In genomic region chr6:6265761-6266160, GRCm38 (mm10) we compare ENCODE assay signal across 20 mouse cellular contexts.
"Had no signal": no experiment of that assay in that cellular context is flagged by ENCODE, and none has a peak within 500 bp of the region (broad histone marks: within the 10 kb centered on the region; RNA-seq: fewer than 3 reads in every experiment).

No protein-coding gene starts in this region.

- H3K4me1 ChIP-seq: midbrain, embryonic 10.5 days; midbrain, embryonic 12.5 days; neural tube, embryonic 13.5 days; neural tube, embryonic 15.5 days had no signal

- H3K4me3 ChIP-seq: midbrain, embryonic 10.5 days; midbrain, embryonic 12.5 days; myocyte; neural tube, embryonic 13.5 days; neural tube, embryonic 15.5 days had no signal

- H3K36me3 ChIP-seq: midbrain, embryonic 10.5 days; midbrain, embryonic 12.5 days; neural tube, embryonic 13.5 days; neural tube, embryonic 15.5 days had no signal

- H3K4me2 ChIP-seq: lung, embryonic 14.5 days; midbrain, embryonic 12.5 days; neural tube, embryonic 13.5 days; neural tube, embryonic 15.5 days had no signal

- ATAC-seq: lung, postnatal 0 days; midbrain, embryonic 16.5 days had no signal

- DNase-seq: lung, adult 18-20 months; lung, embryonic 14.5 days; lung, postnatal 14 days; lung, postnatal 36 days; midbrain, embryonic 14.5 days; retina, postnatal 1 day; right cerebral cortex, adult 18-20 months; right cerebral cortex, postnatal 25 days; right cerebral cortex, postnatal 4 days; spleen, adult 18-20 months; thymus, adult 18-20 months; thymus, postnatal 14 days; thymus, postnatal 36 days had no signal

- H3K9ac ChIP-seq: lung, embryonic 14.5 days; midbrain, embryonic 12.5 days; neural tube, embryonic 13.5 days; neural tube, embryonic 15.5 days had no signal

- H3K9me3 ChIP-seq: midbrain, embryonic 10.5 days; midbrain, embryonic 12.5 days; neural tube, embryonic 13.5 days; neural tube, embryonic 15.5 days had no signal

- H3K27me3 ChIP-seq: midbrain, embryonic 12.5 days; neural tube, embryonic 13.5 days; neural tube, embryonic 15.5 days had no signal

- H3K27ac ChIP-seq: midbrain, embryonic 10.5 days; midbrain, embryonic 12.5 days; neural tube, embryonic 13.5 days; neural tube, embryonic 15.5 days had no signal
